Mouse (Mus musculus) right cerebral cortex, postnatal 25 days (tissue): Measurements from ENCODE around the gene Gdpd3.
"Not testable (repeated sequence)": the region's sequence is repeated elsewhere in the genome, so short reads cannot be mapped to it uniquely, and the experiment has no call there.

ENCODE experiments used
- DNase-seq: peaks from one replicate; pipeline ENCODE4 v3.0.0; 2022

The Gdpd3 gene

DNA sequence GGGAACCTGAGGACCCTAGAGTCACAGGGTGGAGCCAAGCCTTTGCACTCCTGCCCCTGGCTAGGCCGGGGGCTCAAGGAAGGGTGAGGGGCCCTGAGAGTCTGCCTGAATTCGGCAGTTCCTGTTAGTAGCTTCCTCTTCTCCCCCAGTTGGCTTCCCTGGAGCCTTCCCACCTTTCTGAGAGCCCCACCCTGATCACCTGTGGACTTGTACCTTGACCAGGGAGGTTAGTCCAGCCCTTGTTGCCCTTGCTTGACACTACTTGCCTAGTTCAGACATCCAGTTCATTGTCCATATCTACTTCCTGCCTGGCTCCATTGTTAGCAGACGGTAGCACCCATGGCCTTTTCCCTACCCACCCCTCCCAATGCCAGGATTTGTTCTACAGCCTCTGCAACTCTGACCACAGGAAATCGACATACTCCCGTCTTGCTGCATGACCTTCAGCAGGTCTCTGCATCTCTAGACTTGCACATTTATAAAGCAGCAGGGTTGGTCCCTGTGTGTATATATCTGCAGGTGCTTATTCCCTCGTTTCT is 4.5 kb upstream of the Gdpd3 start:
- DNase-seq, result no peak

DNA sequence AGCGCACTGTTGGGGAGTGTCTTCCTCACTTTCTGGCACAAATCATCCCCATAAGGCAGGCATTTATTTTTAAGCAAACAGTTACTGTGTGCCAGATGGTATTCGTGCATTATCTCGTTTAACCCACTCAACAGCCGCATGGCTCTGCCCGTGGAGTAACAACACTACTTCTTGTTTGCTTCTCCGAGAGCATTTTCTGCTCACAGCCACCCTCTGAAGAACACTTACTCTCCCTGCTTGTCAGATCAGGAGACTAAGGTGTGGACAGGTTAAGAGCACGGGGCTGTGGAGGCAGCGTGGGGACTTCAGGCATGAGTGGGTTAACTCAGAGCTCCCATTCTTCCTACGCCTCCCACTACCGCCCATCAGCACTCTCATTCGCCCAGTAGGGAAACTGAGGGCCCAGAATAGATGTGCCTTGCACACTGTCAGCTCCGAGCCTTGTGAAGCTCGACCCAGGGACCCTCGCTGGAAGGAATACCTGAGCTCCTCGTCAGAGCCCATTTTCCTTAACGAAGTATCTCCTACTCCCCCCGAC is 3.6 kb upstream of the Gdpd3 start:
- DNase-seq, result peak; percentile 65

DNA sequence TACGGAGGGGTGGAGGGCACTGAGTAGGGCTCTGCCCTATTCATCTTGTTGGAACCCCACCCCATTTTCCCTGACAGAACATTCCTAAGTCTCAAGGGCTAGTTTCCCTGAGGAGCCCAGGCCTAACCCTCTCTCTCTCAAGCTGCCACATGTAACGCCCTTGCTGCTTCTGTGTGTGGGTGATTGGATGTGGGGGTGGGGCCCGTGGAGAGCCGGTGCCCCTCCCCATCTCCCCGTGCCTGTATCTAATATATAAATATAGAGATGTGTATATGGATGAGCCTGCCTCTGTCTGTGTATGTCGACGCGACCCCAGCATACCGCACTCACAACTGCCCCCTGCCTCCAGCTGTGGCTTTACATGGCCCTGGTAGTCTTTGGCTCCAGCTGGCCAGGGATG is 594 bp upstream of the Gdpd3 start:
- DNase-seq, result no peak

DNA sequence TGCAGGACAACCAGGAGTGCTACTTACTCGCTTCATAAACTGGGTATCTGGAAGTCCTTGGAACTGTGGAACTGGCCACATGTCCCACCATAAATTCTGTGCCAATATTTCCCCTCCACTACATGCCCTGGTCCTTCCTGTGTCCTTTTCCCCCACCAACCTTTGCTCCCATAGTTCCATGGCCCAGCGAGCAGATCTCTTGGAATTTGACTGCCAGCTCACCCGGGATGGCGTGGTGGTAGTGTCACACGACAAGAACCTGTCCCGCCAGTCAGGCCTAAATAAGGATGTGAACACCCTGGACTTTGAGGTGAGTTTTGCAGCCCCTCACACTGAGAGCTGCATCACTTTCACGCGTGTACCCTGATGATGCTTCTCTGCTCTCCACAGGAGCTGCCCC is 867 bp downstream of the Gdpd3 start:
- no peak for DNase-seq

DNA sequence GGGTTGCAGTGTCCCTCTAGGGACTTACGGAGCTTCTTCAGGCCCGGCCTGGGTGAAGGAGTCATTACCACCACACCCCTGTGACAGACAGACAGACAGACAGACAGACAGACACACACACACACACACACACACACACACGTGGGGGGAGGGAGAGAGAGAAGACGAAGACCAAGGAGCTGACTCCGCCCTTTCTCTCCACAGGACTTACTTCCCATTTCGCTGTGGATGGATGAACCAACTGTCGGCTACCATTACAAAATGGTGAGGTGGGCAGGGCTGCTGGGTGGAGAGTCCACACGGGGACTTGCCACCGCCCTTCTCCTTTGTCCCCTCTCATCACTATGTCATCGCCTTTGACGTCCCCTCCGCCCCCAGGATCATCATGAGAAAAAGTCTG is 4.7 kb downstream of the Gdpd3 start:
- DNase-seq, result no peak

DNA sequence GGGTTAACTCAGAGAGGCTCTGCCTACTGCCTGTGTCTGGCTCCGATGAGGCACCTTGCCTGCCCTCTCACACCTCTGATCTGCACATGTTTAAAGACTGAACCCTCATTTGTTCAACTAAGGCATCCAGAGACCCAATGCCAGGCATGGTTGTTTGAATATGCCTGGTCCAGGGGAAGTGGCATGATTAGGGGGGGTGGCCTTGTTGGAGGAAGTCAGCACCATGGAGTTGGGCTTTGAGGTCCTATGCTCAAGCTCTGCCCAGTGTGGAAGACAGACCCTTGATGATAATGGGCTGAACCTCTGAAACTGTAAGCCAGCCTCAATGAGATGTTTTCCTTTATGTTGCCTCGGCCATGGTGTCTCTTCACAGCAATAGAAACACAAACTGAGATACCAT is 7.2 kb downstream of the Gdpd3 start:
- DNase-seq, result no peak

DNA sequence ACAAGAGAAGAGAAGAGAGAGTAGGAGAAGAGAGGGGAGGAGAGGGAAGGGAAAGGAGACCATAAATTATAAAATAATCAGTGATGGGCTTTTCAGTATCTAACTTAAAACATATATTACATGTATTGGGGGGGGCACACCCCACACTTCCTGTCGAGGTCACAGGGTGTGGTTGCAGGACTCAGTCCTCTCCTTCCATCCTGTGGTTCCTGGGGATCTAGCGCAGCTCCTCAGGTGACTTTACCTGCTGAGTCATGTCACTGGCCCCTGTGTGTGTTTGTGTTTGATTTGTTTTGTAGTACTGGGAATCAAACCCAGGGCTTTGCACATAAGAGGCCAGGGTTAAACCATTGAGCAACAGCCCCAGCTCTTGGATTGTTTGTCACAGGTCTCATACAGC is 8.3 kb downstream of the Gdpd3 start:
- DNase-seq, result no peak

DNA sequence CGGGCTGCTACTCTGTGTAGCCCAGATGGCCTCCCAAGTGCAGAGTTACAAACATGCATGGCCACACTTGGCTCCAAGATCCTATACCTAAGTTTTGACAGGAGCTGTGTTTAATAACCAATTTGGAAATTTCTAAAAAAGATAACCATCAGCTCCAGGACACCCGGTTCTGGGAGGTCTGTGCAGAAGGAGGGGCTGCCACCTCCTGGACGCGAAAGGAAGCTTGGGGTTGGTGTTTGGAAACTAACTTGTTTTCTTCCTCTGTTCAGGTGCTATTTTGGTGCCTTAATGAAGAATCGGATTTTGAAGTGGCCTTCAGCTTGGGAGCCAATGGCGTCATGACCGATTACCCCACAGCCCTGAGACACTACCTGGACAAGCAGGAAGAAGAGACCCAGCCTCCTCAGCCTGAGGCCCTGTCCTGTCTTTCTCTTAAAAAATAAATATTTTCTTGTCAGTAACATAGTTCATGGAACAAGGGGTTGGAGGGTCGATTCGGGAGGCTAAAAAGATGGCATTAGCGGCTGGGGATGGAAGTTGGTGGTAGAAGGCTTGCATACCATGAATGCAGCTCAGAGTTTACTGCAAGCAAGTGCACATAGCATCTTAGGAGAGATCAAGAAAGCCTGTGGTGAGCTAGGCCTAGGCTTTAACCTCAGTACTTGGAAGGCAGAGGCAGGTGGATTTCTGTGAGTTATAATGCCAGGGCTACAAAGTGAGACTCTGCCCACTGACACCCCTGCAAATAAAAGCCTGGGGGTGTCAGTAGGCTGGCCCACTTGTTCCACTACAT is 9.2 kb downstream of the Gdpd3 start:
- no peak for DNase-seq

DNA sequence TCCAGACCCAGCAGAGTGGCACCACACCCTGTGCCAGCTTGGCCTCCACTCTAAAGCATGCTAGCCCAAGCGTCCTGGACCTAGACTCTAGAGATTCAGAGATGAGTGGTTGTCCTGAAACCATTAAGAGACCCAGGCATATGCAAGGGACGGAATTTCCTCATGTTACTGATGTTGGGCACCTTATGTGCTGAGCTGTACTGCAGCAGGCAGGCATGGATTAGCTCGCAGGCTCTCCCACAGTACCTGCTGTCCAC is 9.8 kb downstream of the Gdpd3 start:
- DNase-seq, result no peak

DNA sequence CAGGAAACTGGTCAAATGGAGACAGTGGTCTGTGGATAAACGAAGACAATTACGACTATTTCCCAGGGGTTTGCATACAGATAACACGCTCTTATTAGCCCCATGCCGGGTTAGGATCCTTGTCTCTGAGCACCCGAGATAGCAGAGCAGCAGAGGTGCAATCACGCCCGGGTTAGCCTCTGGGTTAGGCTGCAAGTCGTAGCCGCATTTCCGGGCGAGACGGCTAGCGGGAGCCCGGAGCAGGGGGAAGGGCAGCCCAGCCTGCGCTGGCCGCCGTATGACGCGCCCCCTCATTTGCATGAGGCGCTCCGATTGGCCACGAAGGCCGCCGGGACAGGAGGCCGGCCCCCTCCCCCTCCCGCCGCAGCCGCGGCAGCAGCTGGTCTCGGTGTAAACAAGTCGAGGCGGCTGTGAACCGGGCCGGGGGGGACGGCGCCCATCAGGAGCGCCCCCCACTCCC is 10.5 kb downstream of the Gdpd3 start, which contains the start of gene Ypel3:
Ypel3 (plus strand) TSS at position 358 of the 460 bp plus-strand sequence.
- peak; percentile 96 for DNase-seq

DNA sequence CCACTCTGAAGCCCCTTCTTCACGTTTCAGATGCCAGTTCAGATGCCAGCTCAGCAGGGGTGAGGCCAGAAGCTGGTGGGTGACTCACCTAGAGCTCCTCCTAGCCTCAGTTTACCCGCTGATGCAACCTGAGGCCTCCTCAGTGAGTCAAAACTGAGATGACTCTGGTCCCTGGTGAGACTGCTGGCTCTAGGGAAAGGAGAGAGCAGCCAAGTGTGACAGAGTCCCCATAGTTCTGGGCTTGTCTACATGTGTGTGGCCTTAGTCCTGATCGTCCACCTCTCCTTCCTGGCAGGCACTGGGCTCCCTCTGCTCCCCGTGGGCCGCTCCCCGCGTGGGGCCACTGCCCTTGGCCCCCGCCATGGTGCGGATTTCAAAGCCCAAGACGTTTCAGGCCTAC is 11.3 kb downstream of the Gdpd3 start:
- DNase-seq, result peak; percentile 34

DNA sequence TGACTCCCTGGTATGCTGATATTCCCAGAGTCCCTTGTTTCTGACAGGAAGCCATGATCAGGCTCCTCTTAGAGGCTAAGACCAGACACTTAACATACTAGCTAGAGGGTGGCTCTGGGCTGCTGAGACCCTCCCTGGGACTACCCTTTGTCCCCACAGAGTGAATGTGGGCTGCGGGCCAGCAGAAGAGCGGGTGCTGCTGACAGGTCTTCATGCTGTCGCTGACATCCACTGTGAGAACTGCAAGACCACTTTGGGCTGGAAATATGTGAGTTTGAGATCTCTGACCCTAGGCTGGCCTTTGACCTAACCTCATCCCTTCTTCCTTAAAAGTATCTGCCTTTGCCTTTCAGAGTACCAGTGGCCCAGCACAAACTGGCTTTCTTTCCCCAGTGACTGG is 12.0 kb downstream of the Gdpd3 start:
- DNase-seq, result no peak

DNA sequence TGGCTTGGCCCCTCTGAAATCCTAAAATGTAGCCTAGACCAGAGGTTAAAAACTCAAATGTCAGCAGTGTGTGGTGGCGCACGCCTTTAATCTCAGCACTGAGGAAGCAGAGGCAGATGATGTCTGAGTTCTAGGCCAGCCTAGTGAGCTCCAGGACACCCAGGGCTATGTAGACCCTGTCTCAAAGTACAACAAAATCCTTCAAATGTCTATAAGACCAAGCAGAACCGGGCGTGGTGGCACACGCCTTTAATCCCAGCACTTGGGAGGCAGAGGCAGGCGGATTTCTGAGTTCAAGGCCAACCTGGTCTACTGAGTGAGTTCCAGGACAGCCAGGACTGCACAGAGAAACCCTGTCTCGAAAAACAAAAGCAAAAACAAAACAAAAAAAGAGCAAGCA is 13.0 kb downstream of the Gdpd3 start:
- not testable (repeated sequence) for DNase-seq

DNA sequence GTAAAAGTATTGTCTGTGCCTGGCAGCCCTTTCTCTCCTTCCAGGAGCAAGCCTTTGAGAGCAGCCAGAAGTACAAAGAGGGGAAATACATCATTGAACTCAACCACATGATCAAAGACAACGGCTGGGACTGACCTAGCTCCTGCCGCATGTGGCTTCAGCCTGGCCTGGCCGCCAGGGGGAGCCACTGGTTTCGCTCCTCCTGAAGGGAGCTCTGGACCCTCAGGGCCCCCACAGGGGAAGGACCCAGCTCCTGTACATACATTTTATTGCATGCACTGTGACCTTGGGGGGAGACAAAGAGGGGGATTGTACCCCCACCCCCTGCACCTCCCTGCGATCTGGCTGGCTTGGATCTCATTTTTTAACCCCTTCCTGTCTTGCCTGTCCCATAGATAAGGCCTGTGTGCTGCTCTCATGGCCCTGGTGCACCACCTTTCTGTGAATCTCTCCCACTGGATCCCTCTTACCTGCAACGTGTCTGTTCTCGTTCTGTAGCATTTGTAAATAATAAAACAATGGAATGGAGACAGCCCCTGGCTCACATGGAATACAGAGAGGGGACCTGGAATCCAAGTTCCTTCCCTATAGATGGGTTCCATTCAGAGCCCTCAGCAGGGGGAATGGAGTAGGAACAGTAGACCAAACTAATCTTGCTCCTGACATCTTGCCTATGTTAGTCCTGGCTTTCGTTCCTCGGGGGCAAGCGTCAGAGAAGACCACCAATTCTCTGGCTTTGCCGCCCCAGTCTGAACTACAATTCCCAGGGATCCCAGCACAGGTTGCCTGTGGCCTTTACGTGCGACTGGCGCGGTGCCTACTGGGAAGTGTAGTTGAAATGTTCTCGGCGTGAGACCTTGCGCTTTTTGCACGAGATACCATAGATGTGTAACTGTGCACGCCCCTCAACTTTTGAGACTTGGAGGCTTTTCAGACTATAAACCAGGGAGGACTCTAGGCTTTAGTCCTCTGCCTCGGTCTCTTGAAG is 14.1 kb downstream of the Gdpd3 start:
- DNase-seq, result peak; percentile 83

DNA sequence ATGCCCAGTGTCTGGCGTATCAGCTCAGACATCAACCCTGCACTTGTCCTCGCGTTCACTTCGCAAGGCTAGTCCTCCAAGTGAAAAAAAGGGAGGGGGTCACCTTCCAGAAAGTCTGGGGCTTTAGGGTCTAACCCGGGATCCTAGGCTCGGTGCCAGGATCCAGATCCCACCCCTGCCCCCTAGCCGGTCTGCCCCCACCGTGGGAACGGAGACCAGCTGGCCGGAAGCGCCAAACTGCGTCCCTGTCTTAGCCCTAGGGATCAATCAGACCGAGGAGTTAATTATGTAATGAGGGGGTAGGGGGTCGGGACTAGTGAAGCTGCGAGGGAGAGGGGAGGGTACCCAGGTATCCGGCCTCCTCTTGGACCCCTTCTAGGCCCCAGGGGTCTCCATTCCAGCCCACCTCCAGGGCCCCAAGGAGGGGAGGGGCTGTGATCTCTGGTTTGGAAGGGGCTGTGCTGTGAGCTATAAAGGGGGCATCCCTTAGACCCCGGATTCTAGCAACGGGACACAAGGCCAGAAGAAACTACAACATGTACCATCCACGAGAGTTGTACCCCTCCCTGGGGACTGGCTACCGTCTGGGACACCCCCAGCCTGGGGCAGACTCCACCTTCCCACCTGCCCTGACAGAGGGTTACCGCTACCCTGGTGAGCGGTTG is 15.0 kb downstream of the Gdpd3 start, which contains the start of gene Tbx6:
Tbx6 (plus strand) TSS at position 513 of the 665 bp plus-strand sequence.
- no peak for DNase-seq

DNA sequence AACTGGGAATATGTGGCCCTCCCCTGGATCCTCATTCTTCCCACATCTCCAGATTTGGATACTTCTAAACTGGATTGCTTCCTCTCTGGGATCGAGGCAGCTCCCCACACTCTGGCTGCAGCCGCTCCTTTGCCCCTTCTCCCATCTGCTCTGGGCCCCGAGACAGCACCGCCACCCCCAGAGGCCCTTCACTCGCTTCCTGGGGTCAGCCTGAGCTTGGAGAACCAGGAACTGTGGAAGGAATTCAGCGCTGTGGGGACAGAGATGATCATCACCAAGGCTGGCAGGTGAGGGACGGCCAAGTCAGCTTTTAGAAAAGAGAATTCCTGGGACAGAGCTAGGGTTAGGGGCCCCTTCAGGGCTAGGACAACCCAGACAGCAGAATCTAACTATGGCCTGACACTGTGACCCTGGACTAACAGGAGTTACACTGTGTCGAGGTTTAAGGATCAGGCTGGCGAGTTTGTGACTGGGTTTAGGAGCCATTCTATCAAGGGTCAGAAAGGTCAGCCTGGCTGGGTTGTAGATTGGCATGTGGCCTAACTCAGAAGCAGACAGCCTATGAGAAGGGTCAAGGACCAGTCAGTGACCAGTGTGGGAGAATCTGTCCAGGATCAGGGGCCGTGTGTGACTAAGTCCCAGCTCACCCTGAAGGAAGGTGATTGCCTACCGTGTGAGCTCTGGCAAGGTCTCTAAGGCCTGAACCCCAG is 15.7 kb downstream of the Gdpd3 start:
- no peak for DNase-seq

DNA sequence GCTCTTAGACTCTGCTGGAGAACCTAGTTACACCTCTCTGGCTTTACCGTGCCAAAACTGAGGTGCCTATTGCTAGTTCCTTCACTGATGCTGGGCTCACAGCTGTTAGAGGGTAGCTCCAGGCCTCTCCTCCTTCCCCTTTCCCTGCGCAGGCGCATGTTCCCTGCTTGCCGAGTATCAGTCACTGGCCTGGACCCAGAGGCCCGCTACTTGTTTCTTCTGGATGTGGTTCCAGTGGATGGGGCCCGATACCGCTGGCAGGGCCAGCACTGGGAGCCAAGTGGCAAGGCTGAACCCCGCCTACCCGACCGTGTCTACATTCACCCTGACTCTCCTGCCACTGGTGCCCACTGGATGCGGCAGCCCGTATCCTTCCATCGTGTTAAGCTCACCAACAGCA is 16.6 kb downstream of the Gdpd3 start:
- DNase-seq, result no peak

DNA sequence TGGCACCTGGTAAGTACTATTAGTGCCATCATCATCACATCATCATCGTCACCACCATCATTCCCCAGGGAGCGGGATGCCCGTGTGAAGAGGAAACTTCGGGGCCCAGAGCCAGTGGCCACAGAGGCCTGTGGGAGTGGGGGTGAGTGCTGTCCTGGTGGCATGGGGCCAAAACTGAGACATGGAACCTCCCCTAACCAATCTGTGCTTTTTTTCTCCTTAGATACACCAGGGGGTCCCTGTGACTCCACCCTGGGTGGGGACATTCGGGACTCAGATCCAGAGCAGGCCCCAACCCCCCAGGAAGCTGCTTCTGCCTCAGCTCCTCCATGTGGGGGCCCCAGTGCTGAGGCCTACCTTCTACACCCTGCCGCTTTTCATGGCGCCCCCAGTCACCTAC is 18.3 kb downstream of the Gdpd3 start:
- no peak for DNase-seq

DNA sequence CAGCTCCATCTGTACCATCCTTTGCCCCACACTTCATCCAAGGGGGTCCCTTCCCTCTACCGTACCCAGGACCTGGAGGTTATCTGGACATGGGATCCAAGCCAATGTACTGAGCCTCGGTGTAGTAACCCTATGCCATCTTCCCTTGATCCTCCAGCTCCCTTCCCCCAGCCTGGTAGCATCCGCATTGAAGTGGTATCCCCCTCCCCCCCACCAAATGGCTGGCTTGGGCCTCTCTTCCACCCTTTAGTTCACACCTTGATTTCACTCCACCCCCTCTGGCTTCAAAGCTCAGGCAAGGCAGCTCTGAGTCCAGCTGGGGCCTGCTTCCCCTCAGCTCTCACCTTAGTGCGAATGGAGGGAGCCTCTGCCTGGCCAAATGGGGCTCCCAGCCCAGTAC is 18.9 kb downstream of the Gdpd3 start:
- DNase-seq, result no peak

DNA sequence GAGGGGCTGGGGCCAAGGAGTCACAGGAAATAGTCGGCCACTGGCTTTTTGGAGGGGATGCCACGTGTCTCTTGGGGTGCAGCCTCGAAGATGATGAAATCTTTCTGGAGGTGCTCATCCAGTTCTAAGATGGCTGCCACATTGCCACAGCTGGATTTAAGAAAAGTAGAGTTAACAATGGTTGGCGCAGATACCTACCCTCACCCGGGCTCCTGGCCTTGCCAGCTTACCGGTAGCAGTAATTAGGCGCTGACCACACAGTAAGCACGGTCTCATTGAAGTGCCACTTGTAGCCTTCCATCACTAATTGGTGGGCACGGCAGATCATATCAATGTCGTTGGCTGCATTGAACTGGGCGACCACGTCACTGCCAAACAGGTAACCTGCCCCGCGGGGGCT is 20.0 kb downstream of the Gdpd3 start:
- no peak for DNase-seq

DNA sequence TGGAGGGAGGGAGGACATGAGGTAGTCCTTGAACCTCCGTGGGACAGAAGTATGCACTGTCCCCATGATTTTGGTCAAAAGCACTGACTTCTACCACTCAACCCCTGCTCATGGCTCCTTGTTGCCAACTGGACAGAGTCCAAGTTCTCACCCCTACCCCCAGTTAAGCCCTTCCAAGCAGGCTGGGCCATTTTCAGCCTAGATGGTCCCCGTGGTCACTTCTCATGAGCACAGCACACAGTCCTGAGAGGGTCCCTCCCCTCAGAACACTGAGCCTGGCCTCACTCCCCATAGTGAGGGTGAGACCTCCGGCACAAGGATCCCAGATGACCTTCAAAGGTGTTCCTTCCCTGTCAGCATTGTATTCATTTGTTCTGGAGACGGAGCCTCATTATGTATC is 23.0 kb downstream of the Gdpd3 start:
- DNase-seq, result no peak
